Mouse (Mus musculus) layer of hippocampus, adult 2 months (tissue): ENCODE data around the gene Tmem54. TPM values are rescaled to one million over a fixed set of nuclear protein-coding genes. Genes with fewer than 3 reads are reported as not detected.

ENCODE experiments used
- DNase-seq, 2 experiments: peaks; one replicate each; pipeline ENCODE4 v3.0.0; 2022; ENCODE audit warnings: low spot score in 2 of 2
- H3K27ac ChIP-seq: fragments of 200-600 bp; 2 replicates; pipeline ENCODE4 v1.8.1; 2022
- H3K4me3 ChIP-seq: fragments of 200-600 bp; 2 replicates; pipeline ENCODE4 v1.8.1; 2022; ENCODE audit warnings: mild to moderate bottlenecking
- CTCF ChIP-seq: fragments of 200-600 bp; conservative IDR thresholded peaks from 2 replicates; pipeline ENCODE4 v1.8.1; 2022; ENCODE audit warnings: antibody characterized with exemption, mild to moderate bottlenecking, moderate library complexity
- total RNA-seq, 2 experiments: library from RNA; stranded (reverse); gene quantifications; 2 replicates each; pipeline ENCODE4 v1.2.3; 2021

Tmem54 gene
- total RNA-seq, 2 experiments from 2014 or later, result not detected

GRCm38 (mm10) chr4:129110804-129111203, 5.5 kb downstream of the Tmem54 start:
- peak in 1 of 2 experiments; percentile 12 for DNase-seq
- Histone ChIP-seq H3K27ac (no peak overlapping the region), H3K4me3 (no peak overlapping the region)
- TF ChIP-seq CTCF, result no peak

GRCm38 (mm10) chr4:129111350-129111749, 6.0 kb downstream of the Tmem54 start:
- no peak for DNase-seq
- H3K27ac ChIP-seq, result no peak overlapping the region
- H3K4me3 ChIP-seq, result no peak overlapping the region
- peak; percentile 76 for TF ChIP-seq CTCF

- no peak for DNase-seq
- no peak for TF ChIP-seq CTCF
- Histone ChIP-seq H3K27ac (peak overlapping the region; percentile 74), H3K4me3 (no peak overlapping the region)
Observed at GRCm38 (mm10) chr4:129112231-129112630, 6.9 kb downstream of the Tmem54 start.

- DNase-seq, result peak; percentile 90 to 92
- TF ChIP-seq CTCF, result peak; percentile 100
- Histone ChIP-seq H3K4me3 (no peak overlapping the region; the same call in 1 of the 2 replicates), H3K27ac (peak overlapping the region; percentile 65)
Observed at GRCm38 (mm10) chr4:129113083-129113988, 8.0 kb downstream of the Tmem54 start.

- H3K27ac ChIP-seq, result peak overlapping the region; percentile 94; the same call in 1 of the 2 replicates
- TF ChIP-seq CTCF, result no peak
- H3K4me3 ChIP-seq, result peak overlapping the region; percentile 84
- no peak for DNase-seq
Observed at GRCm38 (mm10) chr4:129116703-129117102, 11.4 kb downstream of the Tmem54 start.

- Histone ChIP-seq H3K27ac (peak overlapping the region; percentile 94; the same call in 1 of the 2 replicates), H3K4me3 (peak overlapping the region; percentile 84)
- TF ChIP-seq CTCF, result no peak
Observed at GRCm38 (mm10) chr4:129117720-129118510, 12.6 kb downstream of the Tmem54 start.

GRCm38 (mm10) chr4:129119708-129120107, 14.4 kb downstream of the Tmem54 start:
- Histone ChIP-seq H3K4me3 (peak overlapping the region; percentile 84), H3K27ac (peak overlapping the region; percentile 94)
- peak in 1 of 2 experiments; percentile 58 for DNase-seq
- TF ChIP-seq CTCF, result peak; percentile 44

More at GRCm38 (mm10) chr4:129117720-129118510, 12.6 kb downstream of the Tmem54 start:
- no peak for DNase-seq

GRCm38 (mm10) chr4:129120520-129121445, 15.4 kb downstream of the Tmem54 start:
- peak; percentile 83 to 86 for DNase-seq
- peak overlapping the region; percentile 94 for H3K27ac ChIP-seq
- peak; percentile 51 for TF ChIP-seq CTCF
- peak overlapping the region; percentile 84 for H3K4me3 ChIP-seq

GRCm38 (mm10) chr4:129121569-129122086, 16.3 kb downstream of the Tmem54 start, which contains the start of gene Hpca:
Gene Hpca, minus strand, starts transcription at chr4:129122036.
- Histone ChIP-seq H3K4me3 (peak within 1 kb of the TSS; percentile 84), H3K27ac (peak within 1 kb of the TSS; percentile 94)
- DNase-seq, result no peak
- TF ChIP-seq CTCF, result no peak

GRCm38 (mm10) chr4:129122107-129122506, 16.8 kb downstream of the Tmem54 start:
- no peak for DNase-seq
- peak overlapping the region; percentile 45 for H3K4me3 ChIP-seq
- peak overlapping the region; percentile 85 for H3K27ac ChIP-seq
- TF ChIP-seq CTCF, result no peak

- DNase-seq, result peak in 1 of 2 experiments; percentile 83
- Histone ChIP-seq H3K27ac (peak overlapping the region; percentile 85), H3K4me3 (peak overlapping the region; percentile 45)
- TF ChIP-seq CTCF, result no peak
Observed at GRCm38 (mm10) chr4:129122719-129123118, 17.4 kb downstream of the Tmem54 start.

- Histone ChIP-seq H3K4me3 (0 out of 2 replicates have a peak overlapping the region, but pooled peaks have one; percentile 4), H3K27ac (peak overlapping the region; percentile 85)
- peak; percentile 82 to 91 for DNase-seq
- no peak for TF ChIP-seq CTCF
Observed at GRCm38 (mm10) chr4:129124652-129125146, 19.4 kb downstream of the Tmem54 start.
